Mouse (Mus musculus): Measurements from ENCODE around the gene Tmem132a. TPM values are rescaled to one million over a fixed set of nuclear protein-coding genes. Genes with fewer than 3 reads are reported as not detected.

The Tmem132a gene
- total RNA-seq (2022) = 100 to 1,000 TPM; 132 to 156 (median 148) TPM

DNA sequence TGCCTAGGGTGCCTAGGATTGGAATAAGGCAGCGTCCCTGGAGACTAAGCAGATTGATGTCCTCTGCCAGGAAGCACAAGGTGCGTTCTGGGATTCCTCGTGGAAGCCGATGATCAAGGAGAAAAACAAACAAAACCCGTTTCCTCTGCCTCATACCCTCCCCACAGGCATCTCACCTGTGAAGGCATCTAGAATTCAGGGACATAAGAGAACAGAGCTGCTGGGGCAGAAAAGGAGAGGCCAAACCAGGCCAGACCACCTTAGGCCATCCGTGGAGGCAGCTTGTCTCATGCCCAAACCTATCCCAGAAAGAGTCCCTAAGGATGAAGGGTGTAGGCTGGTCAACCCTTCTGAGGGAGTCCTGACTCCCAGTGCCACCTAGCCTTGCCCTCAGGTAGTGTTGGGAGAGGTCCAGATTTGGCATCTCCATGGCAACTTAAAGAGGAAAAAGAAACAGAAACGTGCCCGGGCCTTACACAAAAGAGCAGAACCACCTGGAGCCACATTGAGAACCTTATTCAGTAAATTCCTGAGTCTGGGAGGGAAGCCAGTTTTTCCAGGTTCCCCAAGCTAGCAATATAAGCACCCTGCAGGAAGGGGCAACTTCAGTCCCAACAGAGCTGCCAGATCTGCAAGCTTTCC is at the start of gene Tmem132a:
TSS of gene Tmem132a (minus strand) at position 55 of the 642 bp plus-strand sequence.
- DNase-seq (ENCODE audit: low spot score in 2 of 2) = no peak

DNA sequence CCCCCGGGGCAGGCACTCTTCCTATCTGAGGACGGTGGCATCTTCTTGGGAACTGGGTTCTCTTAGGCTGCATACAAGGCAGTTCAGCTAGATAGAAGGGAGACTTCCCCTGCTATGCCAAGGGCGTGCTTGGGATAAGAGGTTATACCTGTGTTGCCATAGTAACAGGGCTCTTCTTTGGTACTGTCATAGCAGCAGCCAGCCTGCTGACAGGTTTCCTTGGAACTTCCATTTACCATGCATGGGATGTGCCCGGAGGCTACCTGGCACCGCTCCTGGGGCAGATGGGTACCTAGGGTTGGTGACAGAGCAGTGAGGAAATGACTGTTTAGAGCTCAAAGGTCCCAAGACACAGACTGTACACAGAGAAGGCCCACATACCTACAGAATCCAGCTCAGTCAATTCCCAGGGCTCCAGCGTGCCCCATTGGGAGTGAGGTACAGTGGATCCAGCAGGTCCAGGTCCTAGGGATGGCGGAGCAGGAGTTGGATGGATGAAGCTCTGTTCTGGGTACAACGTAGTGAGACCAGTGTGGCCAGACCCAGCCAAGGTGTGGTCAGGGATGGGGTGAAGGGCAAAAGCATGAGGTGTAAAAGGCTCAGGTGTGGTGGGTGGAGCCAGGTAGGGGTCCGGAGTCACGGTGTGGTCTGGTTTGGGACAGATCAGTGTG is 48.7 kb upstream of the Tmem132a start:
- no peak for DNase-seq (ENCODE audit: low spot score in 2 of 2)

DNA sequence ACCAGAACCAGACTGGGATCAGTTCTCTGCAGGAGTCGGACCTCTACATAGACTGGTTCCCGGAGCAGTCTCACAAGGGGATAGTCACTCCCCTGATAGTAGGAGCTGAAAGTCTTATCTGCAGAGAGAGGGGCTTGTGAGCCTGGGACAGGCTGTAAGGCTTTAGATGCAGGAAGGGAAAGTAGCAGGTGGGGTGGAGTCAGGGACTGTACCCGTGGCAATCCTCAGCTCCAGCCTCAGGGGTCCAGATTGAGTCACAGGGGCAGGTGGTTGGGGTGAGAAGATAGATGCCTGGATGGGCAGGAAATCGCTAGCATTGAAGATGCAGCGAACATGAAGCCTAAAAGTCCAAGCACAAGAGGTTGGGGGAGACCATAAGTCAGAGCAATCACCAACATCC is 46.8 kb upstream of the Tmem132a start:
- no peak for DNase-seq (ENCODE audit: low spot score in 2 of 2)

- no peak for DNase-seq (ENCODE audit: low spot score in 2 of 2)
Observed at GRCm38 (mm10) chr19:10914870-10915269, 45.1 kb upstream of the Tmem132a start.

- DNase-seq (ENCODE audit: low spot score in 2 of 2) = no peak
Observed at GRCm38 (mm10) chr19:10914291-10914690, 44.6 kb upstream of the Tmem132a start.

GRCm38 (mm10) chr19:10909087-10909721 is 39.5 kb upstream of the Tmem132a start:
- no peak for DNase-seq (ENCODE audit: low spot score in 2 of 2)

DNA sequence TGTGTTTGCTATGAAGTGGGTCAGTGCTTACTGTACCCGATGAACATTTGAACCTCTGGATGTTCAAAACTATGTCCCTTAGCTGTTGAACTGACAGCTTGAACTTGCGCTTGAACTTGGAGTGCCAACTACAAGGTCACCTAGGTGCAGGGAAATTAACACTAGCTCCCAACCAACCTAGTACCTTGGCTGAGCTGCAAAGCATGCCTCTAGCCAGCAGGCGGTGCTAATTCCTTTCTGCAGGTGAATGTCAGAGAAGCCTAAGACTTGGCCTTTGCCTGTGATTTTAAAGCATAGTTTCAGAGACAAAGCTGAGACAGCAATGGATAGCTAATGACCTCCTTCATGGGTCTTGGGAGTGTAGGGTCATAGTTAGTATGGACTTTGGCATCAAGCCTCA is 38.2 kb upstream of the Tmem132a start:
- DNase-seq (ENCODE audit: low spot score in 2 of 2) = peak in 1 of 2 experiments; percentile 53

- DNase-seq (ENCODE audit: low spot score in 2 of 2) = no peak
Observed at GRCm38 (mm10) chr19:10905728-10906000, 35.9 kb upstream of the Tmem132a start.

GRCm38 (mm10) chr19:10904927-10905727 is 35.4 kb upstream of the Tmem132a start:
- peak; percentile 55 to 83 for DNase-seq (ENCODE audit: low spot score in 2 of 2)

DNA sequence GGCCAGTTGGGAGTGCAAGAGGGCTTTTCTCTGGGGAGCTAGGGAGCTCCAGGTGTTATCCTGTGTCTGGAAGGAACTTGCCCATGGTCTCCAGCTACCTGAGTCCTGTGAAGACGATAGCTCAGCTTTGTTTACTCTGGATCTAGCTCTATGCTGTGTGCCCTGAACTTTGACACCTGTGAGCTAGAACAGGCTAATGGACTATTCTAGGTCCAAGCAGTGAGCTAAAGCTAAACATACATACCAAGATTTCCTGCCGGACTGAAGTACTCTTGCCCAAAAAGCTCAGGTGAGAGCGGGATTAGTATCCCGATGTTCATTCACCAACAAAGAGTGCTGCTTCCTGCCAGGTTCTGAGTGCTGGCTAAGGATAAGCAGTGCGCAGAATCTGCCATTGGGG is 34.8 kb upstream of the Tmem132a start:
- DNase-seq (ENCODE audit: low spot score in 2 of 2) = no peak

GRCm38 (mm10) chr19:10901046-10901445 is 31.3 kb upstream of the Tmem132a start:
- no peak for DNase-seq (ENCODE audit: low spot score in 2 of 2)

- DNase-seq (ENCODE audit: low spot score in 2 of 2) = no peak
Observed at GRCm38 (mm10) chr19:10900315-10900714, 30.6 kb upstream of the Tmem132a start.

GRCm38 (mm10) chr19:10897491-10897890 is 27.8 kb upstream of the Tmem132a start:
- DNase-seq (ENCODE audit: low spot score in 2 of 2) = no peak

DNA sequence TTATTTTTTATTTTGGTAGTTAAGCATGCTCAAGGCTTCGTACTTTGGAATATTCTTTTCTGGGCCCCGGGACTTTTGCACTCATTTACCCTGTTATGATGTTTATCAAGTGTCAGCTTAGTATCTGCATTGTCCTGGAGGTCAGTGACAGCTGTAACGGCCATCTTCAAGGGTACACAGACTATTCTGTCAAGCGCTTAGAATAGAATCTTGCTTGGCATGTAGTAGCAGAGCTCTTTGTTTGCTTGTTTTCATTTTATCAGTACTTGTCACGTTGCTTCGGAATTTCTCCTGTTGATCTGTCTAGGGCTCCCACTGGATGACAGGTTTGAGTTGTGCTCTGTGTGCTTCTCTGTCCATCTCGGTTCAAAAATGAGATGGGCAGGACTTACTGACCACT is 27.1 kb upstream of the Tmem132a start:
- DNase-seq (ENCODE audit: low spot score in 2 of 2) = no peak

DNA sequence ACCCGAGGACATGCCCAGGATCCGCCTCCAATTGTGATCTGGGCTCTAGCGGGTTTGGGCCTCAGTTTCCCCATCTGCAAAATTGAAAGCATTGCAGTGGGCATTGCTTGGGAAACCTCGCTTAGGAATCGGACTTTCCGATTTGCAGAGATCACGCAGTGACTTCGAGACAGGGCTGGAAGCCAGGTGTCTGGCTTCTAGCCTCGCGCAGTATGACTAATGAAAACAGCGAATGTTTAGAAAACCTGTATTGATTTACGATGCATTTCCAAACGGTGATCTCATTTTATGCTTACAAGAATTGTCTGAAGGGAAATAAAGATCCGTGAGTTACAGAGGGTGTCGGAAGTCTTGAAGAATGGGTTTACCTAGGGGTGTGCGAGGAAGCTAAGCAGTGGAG is 26.0 kb upstream of the Tmem132a start:
- no peak for DNase-seq (ENCODE audit: low spot score in 2 of 2)

DNA sequence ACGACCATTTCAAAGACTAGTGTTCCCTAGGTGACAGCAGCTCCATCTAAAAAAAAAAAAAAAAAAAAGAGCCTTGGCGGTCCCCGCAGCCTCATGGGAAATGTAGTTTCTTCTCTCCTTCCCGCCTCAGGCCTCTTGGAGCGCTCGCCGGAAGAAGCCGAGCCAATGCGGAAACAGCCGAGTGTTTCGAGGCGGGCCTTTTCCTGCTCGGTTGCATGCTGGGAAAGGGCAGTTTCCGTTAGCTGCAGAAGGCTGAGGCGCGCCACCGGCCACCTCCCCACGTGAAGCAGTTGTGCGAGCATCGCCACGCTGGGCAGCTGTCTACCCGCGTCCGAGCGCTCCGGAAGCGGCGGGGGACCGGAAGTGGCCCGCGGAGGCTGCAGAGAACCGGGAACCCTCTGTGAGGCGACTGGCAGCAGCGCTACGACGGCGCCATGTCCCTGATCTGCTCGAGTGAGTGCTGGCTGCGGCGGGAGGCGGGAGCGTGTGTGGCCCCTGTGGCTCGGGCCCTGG is 25.3 kb upstream of the Tmem132a start, which contains the start of gene Prpf19:
TSS of gene Prpf19 (plus strand) at position 216 of the 513 bp plus-strand sequence.
- peak; percentile 97 to 98 for DNase-seq (ENCODE audit: low spot score in 2 of 2)

- no peak for DNase-seq (ENCODE audit: low spot score in 2 of 2)
Observed at GRCm38 (mm10) chr19:10892201-10892600, 22.5 kb upstream of the Tmem132a start.

DNA sequence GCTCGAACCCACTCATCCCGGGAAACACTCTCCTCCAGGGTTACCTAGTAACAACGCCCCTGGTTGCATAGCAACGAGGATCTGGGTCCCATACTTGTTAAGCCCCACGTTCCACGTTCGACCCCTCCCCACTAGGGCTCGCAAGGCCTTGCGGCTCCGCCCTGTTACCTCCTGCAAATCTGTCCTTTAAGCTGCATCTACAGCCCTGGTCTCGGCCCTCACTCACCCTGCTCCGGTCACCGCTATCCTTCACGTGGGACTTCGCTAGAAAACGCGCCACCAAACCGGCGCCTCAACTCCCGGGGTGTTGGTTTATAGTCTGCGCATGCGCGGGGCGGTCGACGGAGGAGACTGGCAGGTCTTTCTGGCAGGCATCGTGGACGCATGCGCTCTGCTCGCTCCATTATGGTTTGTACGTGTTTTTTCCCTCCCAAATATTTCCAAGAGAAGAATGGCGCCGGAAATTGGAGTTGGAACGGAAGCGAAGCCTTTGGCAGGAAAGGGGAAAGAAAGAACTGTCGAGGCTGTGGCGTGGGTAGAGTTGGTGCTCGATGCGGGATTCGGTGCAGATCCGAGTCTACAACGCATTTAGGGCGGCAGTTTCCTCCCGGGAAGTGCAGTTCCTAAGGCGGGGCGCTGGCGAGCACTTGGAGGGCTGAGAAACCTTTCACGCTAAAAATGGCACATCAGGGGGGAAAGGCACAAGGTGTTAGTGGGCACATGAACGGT is 11.8 kb upstream of the Tmem132a start, which contains the start of gene Tmem109:
TSS of gene Tmem109 (minus strand) at position 576 of the 729 bp plus-strand sequence.
- peak; percentile 93 to 94 for DNase-seq (ENCODE audit: low spot score in 2 of 2)

- no peak for DNase-seq (ENCODE audit: low spot score in 2 of 2)
Observed at GRCm38 (mm10) chr19:10880975-10881425, 11.3 kb upstream of the Tmem132a start.

DNA sequence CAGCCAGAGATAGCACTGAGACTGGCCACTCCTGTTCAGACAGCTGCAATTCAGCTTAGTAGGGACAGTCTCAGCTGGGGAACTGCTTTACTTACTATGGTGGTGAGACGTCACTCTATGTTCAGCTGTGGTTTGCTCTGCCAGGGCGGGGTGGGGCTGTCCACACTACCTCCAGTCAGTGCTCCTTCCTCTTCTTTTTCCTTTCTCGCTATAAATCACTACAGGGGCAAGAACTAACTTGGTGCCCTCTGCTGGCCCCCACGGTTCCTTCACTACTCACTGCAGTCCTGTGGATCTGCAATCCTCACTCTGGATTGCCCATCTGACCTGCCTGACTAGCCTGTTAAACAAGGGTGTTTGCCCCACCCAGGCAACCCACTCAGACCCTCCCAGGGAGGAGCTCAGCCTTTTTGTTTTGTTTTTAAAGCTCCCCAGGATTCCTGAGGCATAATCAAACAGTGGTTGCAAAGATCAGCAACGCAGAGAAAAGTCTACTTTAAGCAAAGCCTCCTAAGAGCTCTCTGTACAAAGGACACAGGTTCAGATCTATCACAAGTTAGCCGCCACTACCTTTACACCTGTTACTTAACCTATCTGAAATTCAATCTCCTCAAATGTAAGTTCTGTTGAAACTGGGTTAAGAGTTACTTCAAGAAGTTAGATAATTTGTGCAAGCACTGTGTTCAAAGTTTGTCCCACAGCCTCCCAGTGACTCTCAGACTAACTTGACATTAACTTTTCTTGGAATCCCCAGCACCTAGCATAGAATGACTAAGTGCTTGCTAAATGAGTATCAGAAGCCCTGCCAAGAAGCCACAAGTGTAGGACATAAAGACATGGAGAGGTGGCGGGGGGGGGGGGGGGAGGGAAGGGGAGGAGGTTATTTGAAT is 10.6 kb upstream of the Tmem132a start:
- DNase-seq (ENCODE audit: low spot score in 2 of 2) = no peak
